Mouse (Mus musculus) forebrain, embryonic 12.5 days (tissue): ENCODE measurements around the gene Vmn1r219. TPM values are rescaled to one million over a fixed set of nuclear protein-coding genes. Genes with fewer than 3 reads are reported as not detected.

Source experiments
- polyA plus RNA-seq: library from polyadenylated mRNA; unstranded; fragments of >200 nt; fragmentation: Nextera tagmentation; extraction: Ambion mirVana; gene quantifications from 2 replicates; pipeline ENCODE4 v1.2.1, GENCODE M21; 2016

The Vmn1r219 gene
- polyA plus RNA-seq, 1 experiment from 2014 or later, result 0.03 TPM

Other genes with a start within 250 kb of the Vmn1r219 start
- gene Vmn1r213, start 151.7 kb upstream of the Vmn1r219 start, polyA plus RNA-seq, result not detected in 2 replicates
- not detected in 2 replicates for gene Vmn1r214, start 128.9 kb upstream of the Vmn1r219 start, polyA plus RNA-seq
- not detected in 2 replicates for gene Vmn1r215, start 91.3 kb upstream of the Vmn1r219 start, polyA plus RNA-seq
- gene Vmn1r217, start 41.1 kb upstream of the Vmn1r219 start, polyA plus RNA-seq, result not detected in 2 replicates
- gene Vmn1r218, start 26.2 kb upstream of the Vmn1r219 start, polyA plus RNA-seq, result not detected in 2 replicates
- gene Vmn1r220, start 28.7 kb downstream of the Vmn1r219 start, polyA plus RNA-seq, result not detected in 2 replicates
- not detected in 2 replicates for gene Vmn1r221, start 54.8 kb downstream of the Vmn1r219 start, polyA plus RNA-seq
- not detected in 2 replicates for gene Vmn1r222, start 76.6 kb downstream of the Vmn1r219 start, polyA plus RNA-seq
- gene Vmn1r223, start 87.8 kb downstream of the Vmn1r219 start, polyA plus RNA-seq, result not detected in 2 replicates
- 64.1 and 65.6 TPM in 2 replicates for gene Zfp322a, start 209.9 kb downstream of the Vmn1r219 start, polyA plus RNA-seq